Mouse (Mus musculus): Measurements from ENCODE around the gene Ifitm3. TPM values are rescaled to one million over a fixed set of nuclear protein-coding genes. Genes with fewer than 3 reads are reported as not detected.
"Not testable (repeated sequence)": the region's sequence is repeated elsewhere in the genome, so short reads cannot be mapped to it uniquely, and the experiment has no call there.

Gene Ifitm3
- polyA plus RNA-seq, 1 experiment from 2014 or later: 35.7 TPM

DNA sequence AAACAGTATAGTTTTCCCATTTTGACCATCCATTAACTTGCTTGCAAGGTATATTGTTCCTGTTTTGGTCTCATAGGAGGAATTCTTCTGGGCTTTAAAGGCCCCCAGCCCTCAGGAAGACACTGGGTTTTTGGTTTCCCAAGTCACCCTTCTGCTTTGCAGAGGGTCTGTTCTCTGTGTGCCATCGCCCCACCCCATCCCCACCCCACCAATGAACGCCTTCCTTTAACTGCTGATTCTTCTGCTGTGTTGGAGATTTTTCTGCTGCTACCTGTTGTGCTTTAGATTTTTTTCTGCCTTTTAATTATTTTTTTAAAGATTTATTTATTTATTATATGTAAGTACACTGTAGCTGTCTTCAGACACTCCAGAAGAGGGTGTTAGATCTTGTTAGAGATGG, 18.3 kb upstream of the Ifitm3 start, which contains the start of gene Gm17387:
TSS of gene Gm17387 (plus strand) at position 301 of the 400 bp plus-strand sequence.
- H3K9me3 ChIP-seq (replicated peaks): no peaks in the 10 kb centered on the region
- 82% methylated on average over 2 of the region's 2 CpGs for WGBS (ENCODE audit: insufficient replicate concordance)
- no peak for ATAC-seq
- H3K9ac ChIP-seq: no peak within 1 kb of the TSS
- no peak within 1 kb of the TSS for H3K4me2 ChIP-seq
- no peaks in the 10 kb centered on the region for H3K36me3 ChIP-seq
- H3K27ac ChIP-seq: no peak within 1 kb of the TSS
- H3K4me1 ChIP-seq: peaks cover 26% of the 10 kb centered on the region
- no peaks in the 10 kb centered on the region for H3K27me3 ChIP-seq (replicated peaks)
- H3K4me3 ChIP-seq: no peak within 1 kb of the TSS

DNA sequence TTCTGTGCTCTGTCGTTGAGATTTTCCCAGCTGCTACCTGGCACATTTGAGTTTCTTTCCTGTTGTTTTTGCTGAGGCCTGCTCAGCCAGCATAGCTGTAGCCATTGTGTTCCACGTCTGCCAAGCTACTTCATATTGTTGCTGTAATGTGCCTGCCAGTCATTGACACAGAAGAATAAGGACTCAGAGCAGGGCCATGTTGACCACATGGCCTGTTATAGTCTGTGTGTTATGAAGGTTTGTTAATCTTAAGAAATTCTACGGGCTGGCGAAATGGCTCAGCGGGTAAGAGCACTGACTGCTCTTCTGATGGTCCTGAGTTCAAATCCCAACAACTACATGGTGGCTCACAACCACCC, 16.1 kb upstream of the Ifitm3 start:
- 68% methylated on average over 5 of the region's 5 CpGs for WGBS (ENCODE audit: insufficient replicate concordance)
- Histone ChIP-seq H3K9me3 (replicated peaks) (no peaks in the 10 kb centered on the region), H3K4me3 (no peak overlapping the region), H3K4me1 (peaks cover 13% of the 10 kb centered on the region), H3K27me3 (replicated peaks) (no peaks in the 10 kb centered on the region), H3K9ac (no peak overlapping the region), H3K36me3 (no peaks in the 10 kb centered on the region), H3K4me2 (no peak overlapping the region), H3K27ac (no peak overlapping the region)
- ATAC-seq: no peak

- no peak for ATAC-seq
- Histone ChIP-seq H3K9me3 (replicated peaks) (no peaks in the 10 kb centered on the region), H3K27ac (no peak overlapping the region), H3K36me3 (no peaks in the 10 kb centered on the region), H3K4me1 (peaks cover 12% of the 10 kb centered on the region), H3K9ac (0 out of 2 replicates have a peak overlapping the region, but pooled peaks have one; percentile 12), H3K4me3 (no peak overlapping the region), H3K4me2 (no peak overlapping the region), H3K27me3 (replicated peaks) (no peaks in the 10 kb centered on the region)
- 65% methylated on average over 6 of the region's 6 CpGs for WGBS (ENCODE audit: insufficient replicate concordance)
These were observed 15.6 kb upstream of the Ifitm3 start for GRCm38 (mm10) chr7:141026097-141026739.

GRCm38 (mm10) chr7:141024865-141025838, 14.6 kb upstream of the Ifitm3 start:
- H3K9me3 ChIP-seq (replicated peaks): no peaks in the 10 kb centered on the region
- H3K27me3 ChIP-seq (replicated peaks): no peaks in the 10 kb centered on the region
- no peaks in the 10 kb centered on the region for H3K36me3 ChIP-seq
- no peak for ATAC-seq
- no peak overlapping the region for H3K9ac ChIP-seq
- WGBS (ENCODE audit: insufficient replicate concordance): 55% methylated on average over 6 of the region's 6 CpGs
- no peak overlapping the region for H3K4me3 ChIP-seq
- H3K4me2 ChIP-seq: no peak overlapping the region
- H3K4me1 ChIP-seq: peaks cover 9% of the 10 kb centered on the region
- no peak overlapping the region for H3K27ac ChIP-seq

DNA sequence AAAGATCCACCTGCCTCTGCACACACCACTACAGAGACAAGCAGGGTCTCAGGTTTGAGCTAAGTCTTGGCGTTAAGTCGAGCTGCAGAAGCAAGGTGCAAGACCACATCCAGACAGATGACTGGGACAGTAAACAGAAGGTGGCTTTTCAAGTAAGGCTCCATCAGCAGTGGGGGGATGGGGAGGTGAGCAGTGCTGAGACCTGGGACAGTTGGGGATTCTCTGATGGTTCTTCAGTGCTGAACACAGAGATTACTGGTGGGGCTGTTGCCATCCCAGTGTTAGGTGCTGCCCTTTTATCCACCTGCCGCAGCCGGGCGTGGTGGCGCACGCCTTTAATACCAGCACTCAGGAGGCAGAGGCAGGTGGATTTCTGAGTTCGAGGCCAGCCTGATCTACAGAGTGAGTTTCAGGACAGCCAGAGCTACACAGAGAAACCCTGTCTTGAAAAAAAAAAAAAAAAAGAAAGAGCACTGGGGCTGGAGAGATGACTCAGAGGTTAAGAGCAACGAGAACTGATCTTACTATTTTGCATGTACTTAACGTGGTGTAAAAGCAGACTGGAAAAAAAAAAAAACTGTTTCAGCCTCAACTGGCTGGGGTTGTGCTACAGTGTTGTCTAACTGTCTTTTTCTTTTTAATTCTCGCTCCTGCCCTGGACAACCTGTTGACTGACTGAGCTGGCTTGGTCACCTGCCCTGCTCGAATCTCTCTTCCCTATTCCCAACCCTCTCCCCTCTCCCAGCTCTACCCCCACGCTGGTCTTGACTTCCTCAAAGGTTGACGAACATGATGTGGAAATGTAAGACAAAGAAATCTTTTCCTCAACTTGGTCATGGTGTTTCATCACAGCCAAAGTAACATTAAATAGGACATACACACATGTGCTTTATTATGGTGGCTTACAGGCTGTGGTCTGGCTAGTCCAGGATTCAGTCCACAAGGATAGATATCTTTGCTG, 11.2 kb upstream of the Ifitm3 start:
- Histone ChIP-seq H3K27me3 (replicated peaks) (no peaks in the 10 kb centered on the region), H3K36me3 (no peaks in the 10 kb centered on the region), H3K9me3 (replicated peaks) (no peaks in the 10 kb centered on the region), H3K4me2 (no peak overlapping the region), H3K4me3 (no peak overlapping the region), H3K27ac (no peak overlapping the region), H3K9ac (no peak overlapping the region), H3K4me1 (no peaks in the 10 kb centered on the region)
- 60% methylated on average over 14 of the region's 14 CpGs for WGBS (ENCODE audit: insufficient replicate concordance)
- ATAC-seq: no peak

DNA sequence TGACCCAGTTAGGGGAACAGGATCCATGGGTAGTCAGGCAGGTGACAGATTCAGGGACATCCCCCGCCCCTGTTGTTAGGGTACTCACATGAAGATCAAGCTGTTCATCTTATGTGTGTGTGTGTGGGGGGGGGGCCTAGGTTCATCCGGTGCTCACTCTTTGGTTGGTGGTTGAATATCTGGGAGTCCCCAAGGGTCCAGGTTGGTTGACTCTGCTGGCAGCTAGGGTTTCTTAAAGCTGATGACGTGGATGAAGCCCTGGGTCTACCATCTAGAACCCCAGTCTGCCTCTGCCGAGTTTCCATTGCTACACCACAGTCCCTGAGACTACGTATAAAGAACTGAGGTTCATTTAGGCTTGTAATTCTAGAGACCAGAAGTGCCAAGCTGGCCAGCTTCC, 8.5 kb upstream of the Ifitm3 start:
- no peaks in the 10 kb centered on the region for H3K27me3 ChIP-seq (replicated peaks)
- no peaks in the 10 kb centered on the region for H3K9me3 ChIP-seq (replicated peaks)
- no peak overlapping the region for H3K4me2 ChIP-seq
- ATAC-seq: no peak
- 69% methylated on average over 5 of the region's 5 CpGs for WGBS (ENCODE audit: insufficient replicate concordance)
- no peak overlapping the region for H3K4me3 ChIP-seq
- H3K9ac ChIP-seq: no peak overlapping the region
- no peaks in the 10 kb centered on the region for H3K36me3 ChIP-seq
- no peak overlapping the region for H3K27ac ChIP-seq
- H3K4me1 ChIP-seq: 0 out of 2 replicates have a peak, but pooled peaks cover 4% of the 10 kb centered on the region

- not testable (repeated sequence) for H3K4me3 ChIP-seq; H3K27ac ChIP-seq; H3K36me3 ChIP-seq; H3K9me3 ChIP-seq (replicated peaks); H3K27me3 ChIP-seq (replicated peaks); H3K4me1 ChIP-seq; ATAC-seq; H3K9ac ChIP-seq; H3K4me2 ChIP-seq
- WGBS (ENCODE audit: insufficient replicate concordance): 77% methylated on average over 1 of the region's 1 CpGs
These were observed 7.3 kb upstream of the Ifitm3 start, which contains the start of gene Ifitm6 for GRCm38 (mm10) chr7:141017824-141018223. Ifitm6 (minus strand) TSS chr7:141017924.

GRCm38 (mm10) chr7:141016707-141017697, 6.4 kb upstream of the Ifitm3 start:
- Histone ChIP-seq H3K27me3 (replicated peaks) (no peaks in the 10 kb centered on the region), H3K9ac (no peak overlapping the region), H3K27ac (no peak overlapping the region), H3K4me2 (no peak overlapping the region), H3K36me3 (no peaks in the 10 kb centered on the region), H3K4me1 (peaks cover 8% of the 10 kb centered on the region), H3K9me3 (replicated peaks) (no peaks in the 10 kb centered on the region), H3K4me3 (no peak overlapping the region)
- 69% methylated on average over 10 of the region's 10 CpGs for WGBS (ENCODE audit: insufficient replicate concordance)
- ATAC-seq: no peak

GRCm38 (mm10) chr7:141011238-141011770, 734 bp upstream of the Ifitm3 start:
- Histone ChIP-seq H3K27me3 (replicated peaks) (no peaks in the 10 kb centered on the region), H3K4me2 (peak overlapping the region; percentile 59), H3K4me1 (peaks cover 46% of the 10 kb centered on the region), H3K4me3 (no peak overlapping the region), H3K36me3 (no peaks in the 10 kb centered on the region), H3K9ac (peak overlapping the region; percentile 45; the same call in 1 of the 2 replicates), H3K9me3 (replicated peaks) (no peaks in the 10 kb centered on the region), H3K27ac (peak overlapping the region; percentile 45)
- no peak; the same call in 1 of the 2 replicates for ATAC-seq
- WGBS (ENCODE audit: insufficient replicate concordance): 60% methylated on average over 7 of the region's 7 CpGs

DNA sequence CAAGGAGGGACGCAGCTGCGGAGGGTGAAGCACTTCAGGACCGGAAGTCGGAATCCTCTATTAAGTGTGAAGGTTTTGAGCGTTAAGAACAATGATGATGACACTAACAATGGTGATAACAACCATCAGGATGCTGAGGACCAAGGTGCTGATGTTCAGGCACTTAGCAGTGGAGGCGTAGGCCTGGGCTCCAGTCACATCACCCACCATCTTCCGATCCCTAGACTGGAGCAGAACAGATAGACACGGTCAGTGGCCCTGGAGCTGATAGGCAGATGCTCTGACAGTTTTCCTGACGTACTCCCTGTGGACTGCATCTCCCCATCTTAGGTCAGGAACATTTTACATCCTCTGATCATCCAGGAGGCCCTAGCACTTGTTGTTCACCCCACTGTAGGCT, 905 bp downstream of the Ifitm3 start:
- Histone ChIP-seq H3K27ac (no peak overlapping the region), H3K9me3 (replicated peaks) (no peaks in the 10 kb centered on the region), H3K36me3 (no peaks in the 10 kb centered on the region), H3K27me3 (replicated peaks) (no peaks in the 10 kb centered on the region), H3K4me2 (peak overlapping the region; percentile 59), H3K9ac (no peak overlapping the region), H3K4me3 (no peak overlapping the region), H3K4me1 (peaks cover 42% of the 10 kb centered on the region)
- no peak for ATAC-seq
- WGBS (ENCODE audit: insufficient replicate concordance): 68% methylated on average over 9 of the region's 9 CpGs

All from liver, embryonic 12.5 days (tissue).